Mouse (Mus musculus) lung, adult 18-20 months (tissue): Measurements from ENCODE around the gene Kcnrg.

Source experiments
- DNase-seq, 2 experiments: peaks; one replicate each; pipeline ENCODE4 v3.0.0; 2022; ENCODE audit warnings: mixed read lengths in 2 of 2

Kcnrg gene

DNA sequence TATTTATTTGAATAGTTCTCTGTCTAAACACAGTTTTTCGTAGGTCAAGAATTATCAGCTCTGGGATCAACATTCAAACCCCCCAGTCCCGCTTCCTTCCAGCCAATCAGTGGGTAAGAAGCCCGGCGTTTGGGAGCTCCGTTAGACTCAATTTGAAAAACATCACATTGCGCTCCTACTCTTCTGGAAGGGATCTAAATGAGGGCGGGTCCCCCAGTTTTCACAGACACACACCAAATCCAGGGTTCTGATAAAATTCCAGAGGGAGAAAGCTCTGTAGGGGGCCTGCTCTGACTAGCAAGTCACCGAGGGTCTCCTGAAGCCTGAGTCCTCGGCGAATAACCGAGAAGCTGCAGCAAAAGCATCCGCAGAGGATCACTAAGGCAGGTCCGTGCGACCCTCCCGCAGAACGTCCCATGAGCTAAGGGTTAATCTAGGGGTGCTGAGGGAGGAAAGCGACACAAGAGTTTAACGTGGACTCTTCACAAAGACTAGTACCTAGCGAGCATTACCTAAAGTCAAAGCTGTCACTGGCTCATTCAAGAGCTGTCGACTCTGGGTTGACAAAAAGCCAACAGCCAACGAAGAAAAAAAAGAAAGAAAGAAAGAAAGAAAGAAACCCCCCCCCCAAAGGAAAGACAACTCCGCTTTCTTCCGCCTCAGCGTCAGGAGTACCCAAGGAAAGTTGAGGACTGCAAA, 40.1 kb downstream of the Kcnrg start:
- DNase-seq: peak; percentile 26 to 30

DNA sequence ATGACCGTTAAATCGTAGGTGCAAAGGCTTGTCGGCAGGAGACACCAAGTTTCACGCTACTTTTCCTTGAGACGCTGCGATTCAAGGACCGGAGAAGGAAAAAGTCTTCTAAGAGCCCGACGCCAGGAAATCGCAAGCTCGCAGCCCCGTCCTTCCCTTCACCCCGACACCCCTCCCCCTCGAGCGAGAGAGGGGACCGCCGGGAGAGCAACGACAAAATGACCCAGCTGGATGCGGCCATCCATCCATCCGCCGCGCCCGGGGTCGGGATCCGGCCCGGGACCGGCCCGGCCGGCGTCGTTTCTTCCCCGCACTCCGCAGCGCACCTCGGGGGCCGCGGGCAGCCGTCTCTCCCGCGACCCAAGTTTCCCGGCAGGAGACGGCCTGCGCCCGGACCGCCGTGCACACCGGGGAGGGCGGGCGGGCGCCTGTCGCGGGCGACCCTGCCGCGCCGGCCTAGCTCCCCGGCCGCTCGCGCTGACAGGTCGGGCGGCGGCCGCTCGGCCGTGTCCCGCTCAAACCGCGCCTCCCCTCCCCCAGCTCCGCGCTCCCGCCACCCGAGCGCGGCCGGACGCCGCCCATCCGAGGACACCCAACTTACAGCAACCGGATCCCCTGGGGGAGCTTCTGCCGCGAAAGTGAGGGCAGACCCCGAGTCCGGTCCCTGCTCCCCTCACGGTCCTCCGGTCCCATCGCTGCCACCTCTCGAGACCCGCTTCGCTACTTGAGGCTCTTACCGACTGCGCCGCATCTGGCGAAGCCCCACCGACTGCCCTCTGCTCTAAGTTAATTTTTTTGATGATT, 40.8 kb downstream of the Kcnrg start:
- peak; percentile 38 to 45 for DNase-seq

- DNase-seq: peak; percentile 95 to 97
These were observed 41.6 kb downstream of the Kcnrg start for GRCm38 (mm10) chr14:61648685-61649504.

- DNase-seq: peak in 1 of 2 experiments; percentile 40
These were observed 43.2 kb downstream of the Kcnrg start for GRCm38 (mm10) chr14:61650291-61650960.

DNA sequence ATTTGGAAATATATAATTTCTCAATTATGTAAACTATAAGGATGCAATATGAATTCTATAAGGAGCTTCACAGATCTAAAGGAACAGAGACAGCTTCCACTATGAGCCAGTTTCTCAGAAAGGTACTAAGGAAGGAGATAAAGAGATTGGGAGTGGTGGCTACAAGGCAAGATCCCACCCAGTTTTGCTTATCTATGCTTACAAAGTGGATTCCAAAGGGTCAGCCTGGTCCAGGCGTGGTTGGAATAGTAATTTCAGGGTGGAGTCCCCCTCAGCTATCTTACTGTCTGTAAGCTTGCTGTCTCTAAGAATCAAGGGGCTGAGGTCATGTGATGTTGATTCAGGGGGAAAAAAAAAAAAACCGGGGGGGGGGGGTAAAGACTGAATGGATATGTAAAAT, 49.2 kb downstream of the Kcnrg start:
- no peak for DNase-seq

DNA sequence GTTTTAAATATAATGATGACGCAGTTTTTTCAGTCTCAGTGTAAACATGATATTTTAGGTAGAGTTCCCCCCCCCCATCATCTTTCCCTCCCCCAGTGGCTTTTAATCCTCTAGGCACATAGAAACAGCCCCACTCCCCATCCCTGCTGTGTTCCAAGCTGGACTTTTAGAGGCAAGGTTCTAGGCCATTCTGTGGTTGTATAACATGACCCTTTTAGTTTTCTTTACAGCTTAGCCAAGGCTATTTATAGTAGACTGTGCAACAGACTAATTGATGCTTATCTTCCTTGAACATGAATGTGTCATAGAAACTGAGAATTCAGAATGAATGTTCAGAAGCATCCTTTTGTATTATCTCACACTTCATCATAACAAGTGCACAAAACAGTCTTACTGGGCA, 54.2 kb downstream of the Kcnrg start:
- DNase-seq: no peak

GRCm38 (mm10) chr14:61662307-61662706, 55.0 kb downstream of the Kcnrg start:
- no peak for DNase-seq
